Mouse (Mus musculus) ES-Bruce4 (cell line): Measurements from ENCODE around the gene Flg2.

ENCODE experiments used
- CTCF ChIP-seq: IDR thresholded peaks from one replicate; pipeline ENCODE4 v1.8.1; 2011; ENCODE audit warnings: low read depth, low read length
- POLR2A ChIP-seq: IDR thresholded peaks from one replicate; pipeline ENCODE4 v1.8.1; 2011; ENCODE audit warnings: low read length; ENCODE audit not compliant: insufficient read depth

- TF ChIP-seq POLR2A: no peak
- no peak for TF ChIP-seq CTCF
Measured at GRCm38 (mm10) chr3:93162502-93162901, 34.6 kb upstream of the Flg2 start.
